Mouse (Mus musculus) heart, adult 2 months (tissue): ENCODE measurements around the gene Map3k4.

Source experiments
- CTCF ChIP-seq: fragments of 200-600 bp; IDR thresholded peaks from 2 replicates; pipeline ENCODE4 v1.8.1; 2022; ENCODE audit warnings: antibody characterized with exemption, mild to moderate bottlenecking, moderate library complexity
- EP300 ChIP-seq: fragments of 200-500 bp; IDR thresholded peaks from 2 replicates; pipeline ENCODE4 v1.6.1; 2011; ENCODE audit warnings: low read depth, low read length, control low read depth; ENCODE audit not compliant: insufficient read depth

GRCm38 (mm10) chr17:12294424-12294823, 24.2 kb downstream of the Map3k4 start:
- TF ChIP-seq EP300: no peak
- TF ChIP-seq CTCF: no peak
